Mouse (Mus musculus) ES-Bruce4 (cell line): Measurements from ENCODE around the gene Gm13287. TPM values are rescaled to one million over a fixed set of nuclear protein-coding genes. Genes with fewer than 3 reads are reported as not detected.
A peak's percentile ranks its signal among the peaks of the same experiment; 100 is the strongest.
"Not testable (repeated sequence)": the region's sequence is repeated elsewhere in the genome, so short reads cannot be mapped to it uniquely, and the experiment has no call there.

ENCODE experiments used
- H3K27ac ChIP-seq: 2 replicates; pipeline ENCODE4 v1.5.1; 2012; ENCODE audit warnings: low read length, inconsistent platforms; ENCODE audit not compliant: insufficient read depth
- H3K27me3 ChIP-seq: 2 replicates; pipeline ENCODE4 v1.6.1; 2012; ENCODE audit warnings: mild to moderate bottlenecking, low read length, inconsistent platforms; ENCODE audit not compliant: control insufficient read depth, poor library complexity, insufficient read depth, severe bottlenecking
- H3K36me3 ChIP-seq: 2 replicates; pipeline ENCODE4 v1.6.1; 2012; ENCODE audit warnings: inconsistent platforms, mild to moderate bottlenecking, low read length, moderate library complexity; ENCODE audit not compliant: control insufficient read depth, poor library complexity, insufficient read depth, severe bottlenecking
- H3K4me1 ChIP-seq: one replicate; pipeline ENCODE4 v1.8.1; 2011; ENCODE audit warnings: low read length; ENCODE audit not compliant: control insufficient read depth, insufficient read depth
- H3K4me3 ChIP-seq: 2 replicates; pipeline ENCODE4 v1.5.1; 2011; ENCODE audit warnings: low read depth, mild to moderate bottlenecking, low read length
- H3K9ac ChIP-seq: 2 replicates; pipeline ENCODE4 v1.6.1; 2012; ENCODE audit warnings: low read depth, mild to moderate bottlenecking, inconsistent platforms; ENCODE audit not compliant: poor library complexity, severe bottlenecking
- H3K9me3 ChIP-seq: replicated peaks from 2 replicates; pipeline ENCODE4 v1.6.1; 2012; ENCODE audit warnings: mild to moderate bottlenecking, low read length, inconsistent platforms; ENCODE audit not compliant: control insufficient read depth, poor library complexity, insufficient read depth, severe bottlenecking
- CTCF ChIP-seq: IDR thresholded peaks from one replicate; pipeline ENCODE4 v1.8.1; 2011; ENCODE audit warnings: low read depth, low read length
- polyA plus RNA-seq: library from polyadenylated mRNA; stranded (reverse); fragments of >200 nt; gene quantifications from 2 replicates; pipeline ENCODE4 v1.2.4, GENCODE M21; 2011; ENCODE audit warnings: low read depth; ENCODE audit not compliant: missing spikeins, insufficient read depth, insufficient read length

Gm13287 gene
- polyA plus RNA-seq, 1 experiment: not detected

DNA sequence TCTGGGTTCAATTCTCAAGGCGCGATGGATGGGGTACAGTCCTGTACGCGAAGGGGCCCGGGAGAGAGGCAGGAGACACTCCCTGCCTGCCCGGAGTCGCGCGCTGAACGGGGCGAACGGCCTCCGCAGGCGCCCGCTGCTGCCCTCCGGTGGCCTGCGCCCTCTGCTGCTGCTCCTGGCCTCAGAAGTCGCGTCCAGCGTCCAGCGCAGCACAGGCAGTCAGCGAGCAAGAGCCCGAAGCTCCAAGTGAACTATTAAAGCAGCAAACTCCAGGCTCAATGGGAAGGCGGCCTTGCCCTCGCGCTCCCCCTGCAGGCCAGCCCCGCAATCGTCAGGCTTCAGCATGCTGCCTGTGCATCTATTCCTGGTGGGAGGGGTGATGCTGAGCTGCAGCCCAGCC lies 42.6 kb upstream of the Gm13287 start:
- H3K27ac ChIP-seq, H3K27me3 ChIP-seq, H3K9me3 ChIP-seq, H3K9ac ChIP-seq, H3K4me1 ChIP-seq, H3K36me3 ChIP-seq: not testable (repeated sequence)
- peak; percentile 12 for TF ChIP-seq CTCF
- H3K4me3 ChIP-seq: peak overlapping the region; percentile 28

DNA sequence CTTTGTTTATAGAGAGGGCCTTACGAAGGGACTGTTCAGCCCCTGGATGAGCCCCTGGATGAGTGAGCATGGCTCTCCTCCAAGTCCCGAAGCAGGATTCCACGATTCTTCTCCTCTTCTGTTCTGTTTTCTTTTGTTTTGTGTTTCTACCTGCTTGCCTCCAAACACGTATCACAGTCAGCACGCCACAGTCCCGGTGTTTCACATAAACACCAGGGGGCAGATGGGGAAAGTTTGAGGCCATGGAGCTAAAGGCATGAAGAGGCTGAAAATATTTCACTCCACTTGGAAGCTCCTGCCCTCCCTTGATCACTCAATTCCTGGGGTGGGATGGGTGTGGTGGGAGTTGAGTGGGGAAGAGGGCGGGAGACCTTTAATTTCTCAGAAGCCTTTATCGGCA lies 41.3 kb upstream of the Gm13287 start:
- H3K9me3 ChIP-seq, H3K27ac ChIP-seq, H3K36me3 ChIP-seq, H3K4me3 ChIP-seq, H3K9ac ChIP-seq, H3K4me1 ChIP-seq, H3K27me3 ChIP-seq: not testable (repeated sequence)

DNA sequence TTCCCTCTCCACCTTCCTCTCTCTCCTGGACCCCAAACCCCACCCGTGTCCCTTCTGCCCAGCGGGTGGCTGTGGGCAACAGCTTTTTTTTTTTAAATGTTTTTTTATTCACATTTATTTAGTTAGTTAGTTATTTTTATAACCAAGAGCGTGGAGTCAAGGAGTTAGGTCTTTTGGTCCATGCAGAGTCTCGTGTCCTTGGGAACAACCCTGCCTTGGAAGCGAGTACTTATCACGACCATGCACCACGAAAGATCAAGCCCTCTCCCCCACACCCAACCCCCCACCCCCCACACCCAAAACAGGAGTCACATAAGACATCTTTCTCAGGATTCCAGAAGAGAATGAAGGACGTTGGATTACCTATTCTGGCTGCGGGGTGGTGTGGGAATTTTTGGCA lies 40.7 kb upstream of the Gm13287 start:
- not testable (repeated sequence) for H3K27me3 ChIP-seq, H3K36me3 ChIP-seq, H3K9me3 ChIP-seq, H3K9ac ChIP-seq, H3K27ac ChIP-seq, H3K4me1 ChIP-seq, H3K4me3 ChIP-seq

DNA sequence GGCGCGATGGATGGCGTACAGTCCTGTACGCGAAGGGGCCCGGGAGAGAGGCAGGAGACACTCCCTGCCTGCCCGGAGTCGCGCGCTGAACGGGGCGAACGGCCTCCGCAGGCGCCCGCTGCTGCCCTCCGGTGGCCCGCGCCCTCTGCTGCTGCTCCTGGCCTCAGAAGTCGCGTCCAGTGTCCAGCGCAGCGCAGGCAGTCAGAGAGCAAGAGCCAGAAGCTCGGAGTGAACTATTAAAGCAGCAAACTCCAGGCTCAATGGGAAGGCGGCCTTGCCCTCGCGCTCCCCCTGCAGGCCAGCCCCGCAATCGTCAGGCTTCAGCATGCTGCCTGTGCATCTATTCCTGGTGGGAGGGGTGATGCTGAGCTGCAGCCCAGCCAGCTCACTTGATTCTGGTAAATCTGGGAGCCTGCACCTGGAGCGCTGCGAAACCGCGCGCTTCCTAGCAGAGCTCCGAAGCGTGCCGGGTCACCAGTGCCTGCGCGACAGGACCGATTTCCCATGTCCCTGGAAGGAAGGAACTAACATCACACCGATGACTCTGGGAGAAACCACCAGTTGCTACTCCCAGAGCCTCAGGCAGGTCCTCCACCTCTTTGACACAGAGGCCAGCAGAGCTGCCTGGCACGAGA lies 39.6 kb upstream of the Gm13287 start:
- H3K36me3 ChIP-seq, H3K27ac ChIP-seq, H3K4me1 ChIP-seq, H3K9me3 ChIP-seq, H3K27me3 ChIP-seq: not testable (repeated sequence)
- Histone ChIP-seq H3K4me3 (peak overlapping the region; percentile 39), H3K9ac (peak overlapping the region; percentile 68; the same call in 1 of the 2 replicates)
- TF ChIP-seq CTCF: peak; percentile 2

DNA sequence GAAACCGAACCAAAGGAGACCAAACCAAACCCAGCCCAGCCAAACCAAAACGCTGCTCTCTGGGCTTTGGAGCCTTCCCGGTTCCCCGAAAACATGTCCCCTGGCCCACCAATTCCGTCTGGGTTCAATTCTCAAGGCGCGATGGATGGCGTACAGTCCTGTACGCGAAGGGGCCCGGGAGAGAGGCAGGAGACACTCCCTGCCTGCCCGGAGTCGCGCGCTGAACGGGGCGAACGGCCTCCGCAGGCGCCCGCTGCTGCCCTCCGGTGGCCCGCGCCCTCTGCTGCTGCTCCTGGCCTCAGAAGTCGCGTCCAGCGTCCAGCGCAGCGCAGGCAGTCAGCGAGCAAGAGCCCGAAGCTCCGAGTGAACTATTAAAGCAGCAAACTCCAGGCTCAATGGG lies 29.5 kb upstream of the Gm13287 start, which contains the start of gene Gm13290:
Gene Gm13290 (plus strand): TSS at position 301 of the 400 bp plus-strand sequence.
- H3K9me3 ChIP-seq, H3K4me1 ChIP-seq, H3K4me3 ChIP-seq, H3K9ac ChIP-seq, H3K27ac ChIP-seq, H3K27me3 ChIP-seq, H3K36me3 ChIP-seq: not testable (repeated sequence)

DNA sequence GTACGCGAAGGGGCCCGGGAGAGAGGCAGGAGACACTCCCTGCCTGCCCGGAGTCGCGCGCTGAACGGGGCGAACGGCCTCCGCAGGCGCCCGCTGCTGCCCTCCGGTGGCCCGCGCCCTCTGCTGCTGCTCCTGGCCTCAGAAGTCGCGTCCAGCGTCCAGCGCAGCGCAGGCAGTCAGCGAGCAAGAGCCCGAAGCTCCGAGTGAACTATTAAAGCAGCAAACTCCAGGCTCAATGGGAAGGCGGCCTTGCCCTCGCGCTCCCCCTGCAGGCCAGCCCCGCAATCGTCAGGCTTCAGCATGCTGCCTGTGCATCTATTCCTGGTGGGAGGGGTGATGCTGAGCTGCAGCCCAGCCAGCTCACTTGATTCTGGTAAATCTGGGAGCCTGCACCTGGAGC lies 26.4 kb upstream of the Gm13287 start, which contains the start of gene Gm13289:
Gene Gm13289 (plus strand): TSS at position 301 of the 400 bp plus-strand sequence.
- H3K9me3 ChIP-seq, H3K27ac ChIP-seq, H3K27me3 ChIP-seq, H3K36me3 ChIP-seq, H3K4me1 ChIP-seq, H3K4me3 ChIP-seq, H3K9ac ChIP-seq: not testable (repeated sequence)

DNA sequence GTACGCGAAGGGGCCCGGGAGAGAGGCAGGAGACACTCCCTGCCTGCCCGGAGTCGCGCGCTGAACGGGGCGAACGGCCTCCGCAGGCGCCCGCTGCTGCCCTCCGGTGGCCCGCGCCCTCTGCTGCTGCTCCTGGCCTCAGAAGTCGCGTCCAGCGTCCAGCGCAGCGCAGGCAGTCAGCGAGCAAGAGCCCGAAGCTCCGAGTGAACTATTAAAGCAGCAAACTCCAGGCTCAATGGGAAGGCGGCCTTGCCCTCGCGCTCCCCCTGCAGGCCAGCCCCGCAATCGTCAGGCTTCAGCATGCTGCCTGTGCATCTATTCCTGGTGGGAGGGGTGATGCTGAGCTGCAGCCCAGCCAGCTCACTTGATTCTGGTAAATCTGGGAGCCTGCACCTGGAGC lies 23.5 kb upstream of the Gm13287 start, which contains the start of gene Gm13272:
Gene Gm13272 (plus strand): TSS at position 301 of the 400 bp plus-strand sequence.
- not testable (repeated sequence) for H3K4me1 ChIP-seq, H3K27ac ChIP-seq, H3K9me3 ChIP-seq, H3K9ac ChIP-seq, H3K27me3 ChIP-seq, H3K4me3 ChIP-seq, H3K36me3 ChIP-seq

DNA sequence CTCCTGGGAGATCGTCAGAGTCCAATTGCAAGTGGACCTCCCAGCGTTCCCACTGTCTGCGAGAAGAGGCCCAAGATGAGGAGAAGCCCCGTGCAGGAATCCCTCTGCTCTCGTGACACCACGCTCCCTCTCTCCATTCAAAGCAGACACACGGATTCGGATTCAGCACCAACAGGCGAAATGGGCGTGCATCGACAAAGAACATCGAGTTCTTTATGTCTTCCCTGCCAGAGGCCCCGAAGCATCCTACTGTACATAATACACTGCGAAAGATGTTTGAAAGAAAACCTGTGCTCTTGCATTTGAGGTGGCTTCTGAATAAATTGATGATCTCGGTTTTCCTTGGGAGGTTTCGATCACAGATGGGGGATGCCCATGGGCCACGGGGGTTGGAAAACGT lies 22.7 kb upstream of the Gm13287 start:
- not testable (repeated sequence) for H3K9ac ChIP-seq, H3K36me3 ChIP-seq, H3K4me3 ChIP-seq, H3K27me3 ChIP-seq, H3K4me1 ChIP-seq, H3K9me3 ChIP-seq, H3K27ac ChIP-seq

DNA sequence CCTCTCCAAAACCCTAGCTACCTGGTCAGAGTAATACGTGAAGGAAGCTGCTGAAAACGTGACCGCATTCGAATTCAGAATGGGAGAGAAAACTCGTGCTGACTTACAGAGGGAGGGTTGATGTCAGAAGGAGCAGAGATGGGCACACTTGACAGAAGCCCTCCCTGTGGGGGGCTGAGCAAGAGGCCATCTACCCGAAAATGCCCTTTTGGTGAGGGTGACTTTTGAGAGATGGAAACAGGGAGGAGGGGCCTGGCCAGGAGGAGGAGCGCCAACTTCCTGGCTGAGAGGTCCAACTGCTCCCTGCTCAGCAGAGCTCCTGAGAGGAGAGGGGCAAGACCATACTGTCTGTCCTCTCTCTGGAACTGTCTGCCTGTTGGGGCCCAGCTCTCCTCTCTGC lies 21.2 kb upstream of the Gm13287 start, which contains the start of gene Ifnz:
Gene Ifnz (plus strand): TSS at position 301 of the 400 bp plus-strand sequence.
- H3K9me3 ChIP-seq, H3K36me3 ChIP-seq, H3K27me3 ChIP-seq, H3K4me1 ChIP-seq, H3K27ac ChIP-seq, H3K9ac ChIP-seq: not testable (repeated sequence)
- H3K4me3 ChIP-seq: peak within 1 kb of the TSS; percentile 51

DNA sequence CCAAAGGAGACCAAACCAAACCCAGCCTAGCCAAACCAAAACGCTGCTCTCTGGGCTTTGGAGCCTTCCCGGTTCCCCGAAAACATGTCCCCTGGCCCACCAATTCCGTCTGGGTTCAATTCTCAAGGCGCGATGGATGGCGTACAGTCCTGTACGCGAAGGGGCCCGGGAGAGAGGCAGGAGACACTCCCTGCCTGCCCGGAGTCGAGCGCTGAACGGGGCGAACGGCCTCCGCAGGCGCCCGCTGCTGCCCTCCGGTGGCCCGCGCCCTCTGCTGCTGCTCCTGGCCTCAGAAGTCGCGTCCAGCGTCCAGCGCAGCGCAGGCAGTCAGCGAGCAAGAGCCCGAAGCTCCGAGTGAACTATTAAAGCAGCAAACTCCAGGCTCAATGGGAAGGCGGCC lies 20.7 kb upstream of the Gm13287 start:
- H3K27ac ChIP-seq, H3K9me3 ChIP-seq, H3K9ac ChIP-seq, H3K27me3 ChIP-seq, H3K4me1 ChIP-seq, H3K36me3 ChIP-seq: not testable (repeated sequence)
- peak overlapping the region; percentile 51 for H3K4me3 ChIP-seq
